Mouse (Mus musculus) c-Kit-positive CD71-positive TER-119-negative erythroid progenitor cells, embryonic 14.5 days (primary cell): Measurements from ENCODE around the gene Bace2.

Experiments used
- DNase-seq: peaks from one replicate; pipeline ENCODE4 v3.0.0-alpha.2; 2013; ENCODE audit warnings: low read depth

Gene Bace2

DNA sequence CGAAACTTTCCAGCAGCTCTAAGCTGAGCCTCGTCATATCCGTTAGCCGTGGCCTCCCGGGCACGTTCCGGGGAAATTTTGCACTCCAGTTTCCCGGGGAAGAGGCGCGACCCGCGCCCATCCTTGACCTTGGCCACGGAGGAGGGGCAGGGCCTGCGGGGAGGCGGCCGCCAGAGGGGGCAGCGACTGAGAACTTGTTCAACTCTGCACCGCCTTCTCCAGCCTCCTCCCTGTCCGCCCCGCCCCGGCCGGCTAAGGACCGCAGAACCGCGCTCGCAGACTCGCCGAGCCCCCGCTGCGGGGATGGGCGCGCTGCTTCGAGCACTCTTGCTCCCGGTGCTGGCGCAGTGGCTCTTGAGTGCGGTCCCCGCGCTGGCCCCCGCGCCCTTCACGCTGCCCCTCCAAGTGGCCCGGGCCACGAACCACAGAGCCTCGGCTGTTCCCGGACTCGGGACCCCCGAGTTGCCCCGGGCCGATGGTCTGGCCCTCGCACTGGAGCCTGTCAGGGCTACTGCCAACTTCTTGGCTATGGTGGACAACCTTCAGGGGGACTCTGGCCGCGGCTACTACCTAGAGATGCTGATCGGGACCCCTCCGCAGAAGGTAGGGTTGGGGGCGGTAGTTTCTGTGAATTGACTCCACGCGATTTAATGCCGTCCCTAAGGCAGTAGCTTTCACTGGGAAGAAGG, at the start of gene Bace2:
TSS of gene Bace2 (plus strand) at position 244 of the 689 bp plus-strand sequence.
- no peak for DNase-seq

DNA sequence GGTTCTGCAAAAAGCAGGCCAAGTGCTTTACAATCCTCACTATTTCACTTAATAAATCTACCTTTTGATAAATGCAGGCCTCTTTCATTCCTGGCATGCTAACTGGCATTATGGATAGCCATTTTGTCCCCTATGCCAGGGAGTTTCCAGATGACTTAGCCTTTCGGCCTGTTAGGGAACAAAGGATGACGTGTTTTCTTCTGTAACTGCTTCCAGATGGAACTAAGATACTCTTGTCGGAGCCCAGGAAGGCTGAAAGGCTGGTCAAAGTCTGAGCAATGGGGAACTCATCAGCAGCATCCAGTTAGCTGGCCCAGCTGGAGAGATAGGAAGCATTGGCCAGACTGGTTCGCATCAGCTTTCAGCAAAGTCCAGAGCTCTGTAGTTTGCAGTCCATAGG, 48.9 kb upstream of the Bace2 start:
- DNase-seq: no peak

- DNase-seq: no peak
Measured at GRCm38 (mm10) chr16:97309796-97310569, 46.6 kb upstream of the Bace2 start.

- no peak for DNase-seq
Measured at GRCm38 (mm10) chr16:97310570-97310846, 46.0 kb upstream of the Bace2 start.

DNA sequence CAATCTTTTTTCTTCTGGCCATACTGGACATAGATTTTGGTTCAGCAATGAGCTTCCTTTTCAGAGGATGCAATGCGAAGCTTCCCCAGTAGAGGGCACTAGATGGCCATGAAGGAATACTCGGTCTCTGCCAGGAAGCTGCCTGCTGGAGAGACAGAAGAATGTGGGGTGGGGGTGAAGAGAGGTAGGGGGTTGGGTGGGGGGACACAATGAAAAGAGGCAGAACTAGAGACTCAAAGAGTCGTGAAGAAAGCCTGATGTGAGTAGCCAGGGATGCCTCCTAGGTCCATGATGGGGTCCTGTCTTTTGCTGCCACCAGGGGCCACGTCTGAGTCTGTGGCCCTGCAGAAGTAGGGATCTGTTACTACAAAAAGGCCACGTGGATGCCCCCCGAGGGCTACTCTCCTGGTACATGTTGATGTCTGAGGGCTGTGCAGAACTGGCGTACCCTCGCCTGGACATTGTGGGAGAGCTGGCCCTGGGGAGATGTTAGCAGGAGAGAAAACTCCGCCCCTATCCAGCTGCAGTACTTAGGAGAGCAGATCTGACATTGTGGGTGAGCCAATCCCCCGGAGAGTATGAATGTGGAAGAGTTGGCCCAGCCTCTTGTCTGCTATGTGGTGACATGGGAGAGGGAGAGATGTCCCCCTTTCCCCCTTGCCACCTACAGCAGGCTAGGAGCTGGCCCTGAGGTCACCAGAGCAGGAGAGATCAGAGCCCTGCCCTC, 43.4 kb upstream of the Bace2 start:
- DNase-seq: peak; percentile 22

DNA sequence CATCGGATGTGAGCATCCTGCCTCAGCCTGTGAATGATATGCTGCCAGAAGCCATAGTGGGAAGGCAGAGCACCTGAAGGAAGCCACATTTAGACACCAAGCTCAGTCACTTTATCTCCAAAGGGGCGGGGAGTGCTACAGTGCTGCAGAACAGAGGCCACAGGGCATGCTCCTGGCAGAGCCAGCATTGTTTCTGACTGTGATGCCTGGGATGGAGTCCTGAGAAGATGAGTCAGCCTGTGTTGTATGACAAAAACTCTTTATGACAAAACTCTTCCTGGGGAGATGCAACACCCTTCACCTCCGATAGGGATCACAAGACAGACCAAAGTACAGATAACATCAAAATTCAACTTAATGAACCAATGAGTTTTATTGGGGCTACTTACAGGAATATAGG, 35.0 kb upstream of the Bace2 start:
- no peak for DNase-seq

GRCm38 (mm10) chr16:97322604-97323003, 33.9 kb upstream of the Bace2 start:
- no peak for DNase-seq

GRCm38 (mm10) chr16:97325975-97326374, 30.6 kb upstream of the Bace2 start:
- DNase-seq: no peak

GRCm38 (mm10) chr16:97328602-97329001, 27.9 kb upstream of the Bace2 start:
- DNase-seq: no peak

DNA sequence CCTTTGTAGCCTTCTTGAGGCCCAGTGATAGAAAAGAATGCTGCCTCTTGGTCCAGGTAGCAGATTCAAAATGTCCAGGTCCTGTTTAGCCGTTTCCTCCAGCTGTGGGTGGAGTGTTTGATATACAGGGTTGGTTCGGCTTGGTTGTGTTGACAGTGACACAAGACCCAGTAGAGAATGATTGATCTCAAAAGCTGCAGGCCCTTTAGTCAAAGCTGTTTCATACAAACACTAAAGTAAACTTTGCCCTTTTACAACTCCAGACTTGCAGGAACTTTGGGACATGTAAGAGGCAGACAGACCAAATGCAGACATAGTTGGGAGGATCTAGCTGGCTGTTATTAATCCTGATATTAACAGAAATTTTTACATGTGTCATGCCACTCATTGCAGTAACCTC, 3.5 kb upstream of the Bace2 start:
- no peak for DNase-seq

GRCm38 (mm10) chr16:97354632-97355031, 1.9 kb upstream of the Bace2 start:
- DNase-seq: no peak

DNA sequence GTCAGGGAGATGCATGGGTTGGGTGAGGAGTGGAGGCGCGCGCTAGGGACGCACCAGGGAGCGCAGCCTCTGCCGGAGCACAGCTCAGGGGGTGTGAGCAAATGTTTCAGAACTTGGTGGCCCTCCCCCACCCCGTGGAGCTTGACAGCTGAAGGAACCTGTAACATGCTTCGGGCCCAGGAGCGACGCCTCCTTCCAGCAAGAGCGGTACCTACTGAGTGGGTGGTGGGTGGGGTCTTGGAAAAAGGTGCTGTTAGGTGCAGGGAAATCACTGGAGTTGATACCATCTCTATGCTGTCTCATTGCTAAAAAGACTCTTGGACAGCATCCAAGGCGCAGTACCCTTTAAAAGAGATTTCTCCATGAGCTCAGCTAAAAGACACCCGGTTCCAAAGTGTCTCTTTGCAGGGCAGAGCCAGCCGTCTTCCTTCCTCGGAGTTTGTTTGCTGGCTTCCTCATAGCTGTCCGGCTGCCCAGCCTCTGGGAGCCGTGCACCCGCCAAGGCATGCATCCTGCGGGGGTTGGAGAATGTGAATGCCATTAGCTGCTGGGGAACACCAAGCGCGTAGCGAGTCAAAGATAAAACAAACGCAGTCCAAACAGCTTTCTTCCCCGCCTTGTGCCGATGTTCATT, 763 bp downstream of the Bace2 start:
- DNase-seq: no peak

DNA sequence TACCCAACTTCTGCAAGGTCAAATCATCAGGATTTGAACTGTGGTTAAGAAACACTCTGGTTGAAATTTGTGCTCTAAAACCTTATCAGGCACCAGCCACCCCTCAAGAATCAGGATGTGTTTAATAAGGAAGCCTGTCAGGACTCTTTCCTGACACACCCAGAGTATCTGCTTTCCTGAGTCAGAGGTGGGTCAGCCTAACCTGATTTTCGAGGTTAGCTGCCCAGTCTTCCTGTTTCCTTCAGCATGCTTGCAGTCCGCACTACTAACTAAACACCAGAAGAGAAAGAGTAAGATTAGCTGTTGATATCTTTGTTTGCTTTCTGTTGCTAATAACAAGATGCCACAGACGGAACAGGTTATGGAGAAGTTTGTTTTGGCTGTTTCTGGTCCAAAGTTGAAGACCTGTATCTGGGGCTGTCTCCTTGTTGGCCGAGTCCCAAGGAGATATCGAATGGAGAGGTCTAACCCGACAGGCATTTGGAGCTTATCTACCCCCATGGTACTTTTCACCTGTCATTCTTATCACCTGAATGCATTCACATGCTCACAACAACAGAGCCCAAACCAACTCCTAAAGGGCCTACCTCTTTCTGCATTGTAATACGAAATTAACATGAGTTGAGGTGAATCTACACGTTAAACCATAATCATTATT, 5.8 kb downstream of the Bace2 start:
- no peak for DNase-seq

- DNase-seq: no peak
Measured at GRCm38 (mm10) chr16:97366141-97366540, 9.6 kb downstream of the Bace2 start.

- DNase-seq: no peak
Measured at GRCm38 (mm10) chr16:97370258-97370657, 13.7 kb downstream of the Bace2 start.

- DNase-seq: no peak
Measured at GRCm38 (mm10) chr16:97387955-97388354, 31.4 kb downstream of the Bace2 start.

GRCm38 (mm10) chr16:97391289-97391688, 34.7 kb downstream of the Bace2 start:
- no peak for DNase-seq

DNA sequence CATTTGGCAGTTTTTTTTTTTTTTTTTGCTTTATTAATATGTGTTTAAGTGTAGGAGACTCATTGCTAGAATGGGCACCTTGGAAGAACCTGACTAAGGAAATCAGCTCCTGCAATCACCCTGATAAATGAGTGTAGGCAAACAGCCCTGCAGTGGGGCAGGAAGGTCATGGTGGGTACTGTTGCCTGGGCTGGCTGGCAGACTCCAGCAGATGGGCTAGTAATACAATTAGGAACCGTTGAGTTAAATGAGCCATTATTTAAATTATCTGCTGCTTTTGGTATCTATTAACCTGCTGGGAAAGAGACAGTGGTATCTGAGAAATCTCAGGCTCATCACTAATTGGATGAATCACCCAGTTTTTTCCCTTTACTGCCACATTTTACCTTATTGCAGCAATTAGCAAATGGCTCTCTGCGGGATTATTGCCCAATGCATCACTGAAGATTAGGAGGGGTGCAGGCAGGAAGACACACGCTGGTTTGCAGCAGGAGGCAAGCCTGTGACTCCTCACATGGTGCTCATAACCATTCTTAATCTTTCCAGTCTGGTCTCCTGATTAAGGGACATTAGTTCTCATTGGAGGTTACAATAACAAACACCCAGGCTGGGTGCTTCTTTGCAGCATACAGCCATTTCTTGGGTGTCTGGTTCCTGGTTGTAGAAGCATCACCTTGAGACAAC, 35.3 kb downstream of the Bace2 start:
- DNase-seq: no peak

DNA sequence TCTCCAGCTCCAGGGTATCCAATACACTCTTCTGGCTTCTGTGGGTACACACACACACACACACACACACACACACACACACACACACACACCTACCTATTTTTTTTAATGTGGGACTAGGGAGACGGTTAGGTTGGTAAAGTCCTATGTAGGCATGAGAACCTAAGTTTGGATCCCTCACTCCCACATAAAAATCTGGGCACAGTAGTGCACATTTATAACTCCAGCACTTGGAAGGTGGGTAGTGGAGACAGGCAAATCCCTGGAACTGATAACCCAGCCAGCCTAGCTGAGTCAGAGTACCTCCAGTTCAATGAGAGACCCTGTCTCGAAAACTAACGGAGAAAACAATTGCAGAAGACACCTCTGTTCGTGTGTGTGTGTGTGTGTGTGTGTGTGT, 39.9 kb downstream of the Bace2 start:
- no peak for DNase-seq

- no peak for DNase-seq
Measured at GRCm38 (mm10) chr16:97397945-97398531, 41.5 kb downstream of the Bace2 start.

GRCm38 (mm10) chr16:97399991-97400390, 43.4 kb downstream of the Bace2 start:
- no peak for DNase-seq
